Mouse (Mus musculus): Measurements from ENCODE around the gene Dll3. TPM values are rescaled to one million over a fixed set of nuclear protein-coding genes. Genes with fewer than 3 reads are reported as not detected.

Gene Dll3
- polyA plus RNA-seq, 1 experiment from 2014 or later, result 2.3 TPM

DNA sequence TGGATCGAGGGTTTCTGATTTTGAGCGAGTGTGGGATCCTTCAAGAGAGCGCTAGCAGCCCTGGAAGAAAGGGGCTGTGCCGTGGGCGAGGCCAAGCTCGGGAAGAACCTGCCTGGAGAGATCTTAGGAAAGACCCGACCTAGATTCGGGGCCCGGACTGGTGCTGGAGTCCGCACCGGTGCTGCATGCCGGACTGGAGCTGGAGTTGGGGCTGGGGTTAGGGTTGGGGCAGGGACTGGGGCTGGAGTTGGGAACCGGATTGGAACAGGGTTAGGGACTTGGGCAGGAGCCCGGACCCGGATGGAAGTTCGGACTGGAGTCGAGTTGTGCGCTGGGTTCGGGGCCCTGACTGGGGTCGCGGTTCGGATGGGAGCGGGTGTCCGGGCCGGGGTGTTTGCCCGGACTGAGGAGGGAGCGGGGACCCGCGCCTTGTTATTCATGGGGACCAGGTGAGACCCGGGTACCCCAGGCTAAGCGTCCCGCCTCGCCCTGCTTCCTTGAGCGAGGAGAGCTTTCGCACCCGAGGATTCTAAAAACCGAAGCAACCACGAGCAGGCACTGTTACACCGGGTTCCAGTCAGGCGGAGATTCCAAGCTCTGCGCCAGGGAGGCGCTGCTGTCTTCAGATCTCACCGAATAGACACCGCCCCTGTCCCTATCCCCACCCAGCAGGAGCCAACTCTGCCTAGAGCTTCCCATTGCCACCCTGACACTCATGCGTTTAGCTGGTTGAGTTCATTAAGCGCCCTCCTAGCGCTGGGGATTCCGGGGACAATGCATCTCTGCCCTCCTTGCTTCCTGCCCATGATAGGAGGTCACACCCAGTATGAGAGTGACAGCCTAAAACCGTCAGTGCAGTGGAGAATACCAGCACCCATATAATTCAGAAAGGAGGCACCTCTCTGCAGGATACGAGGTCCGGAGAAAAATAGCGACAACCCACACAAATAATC is 11.1 kb downstream of the Dll3 start, which contains the start of gene Selenov:
TSS of gene Selenov (minus strand) at position 549 of the 953 bp plus-strand sequence.
- Histone ChIP-seq H3K9me3 (replicated peaks) (no peaks in the 10 kb centered on the region), H3K27me3 (ENCODE audit: low read depth, poor library complexity, severe bottlenecking) (peaks cover 94% of the 10 kb centered on the region), H3K27ac (no peak within 1 kb of the TSS), H3K4me3 (peak within 1 kb of the TSS; percentile 44), H3K4me1 (peaks cover 25% of the 10 kb centered on the region), H3K36me3 (no peaks in the 10 kb centered on the region)
- under 1% methylated on average over 52 of the region's 52 CpGs for WGBS
- peak; percentile 55 for DNase-seq (ENCODE audit: low spot score)

DNA sequence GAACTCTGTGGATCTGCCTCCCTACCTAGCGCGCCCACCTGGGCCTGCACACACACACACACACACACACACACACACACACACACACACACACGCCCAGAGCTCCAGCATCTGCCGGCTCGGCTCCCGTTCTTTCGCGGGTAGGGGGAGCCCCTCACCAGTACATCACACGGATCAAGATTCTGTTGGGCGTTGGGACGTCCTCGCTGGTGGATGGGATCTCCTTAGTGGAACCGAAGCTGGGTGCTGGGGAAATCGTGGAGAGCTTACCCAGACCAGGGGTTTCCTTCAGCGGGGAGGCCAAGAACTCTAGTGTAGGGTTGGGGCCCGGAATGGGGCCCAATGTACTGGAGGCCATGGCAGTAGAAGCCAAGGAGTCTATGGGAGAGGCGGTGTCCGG is 11.9 kb downstream of the Dll3 start:
- WGBS, result under 1% methylated on average over 18 of the region's 18 CpGs
- Histone ChIP-seq H3K27me3 (ENCODE audit: low read depth, poor library complexity, severe bottlenecking) (peaks cover 86% of the 10 kb centered on the region), H3K36me3 (no peaks in the 10 kb centered on the region), H3K27ac (no peak overlapping the region), H3K9me3 (replicated peaks) (no peaks in the 10 kb centered on the region), H3K4me1 (peaks cover 25% of the 10 kb centered on the region), H3K4me3 (peak overlapping the region; percentile 44)
- peak; percentile 46 for DNase-seq (ENCODE audit: low spot score)

DNA sequence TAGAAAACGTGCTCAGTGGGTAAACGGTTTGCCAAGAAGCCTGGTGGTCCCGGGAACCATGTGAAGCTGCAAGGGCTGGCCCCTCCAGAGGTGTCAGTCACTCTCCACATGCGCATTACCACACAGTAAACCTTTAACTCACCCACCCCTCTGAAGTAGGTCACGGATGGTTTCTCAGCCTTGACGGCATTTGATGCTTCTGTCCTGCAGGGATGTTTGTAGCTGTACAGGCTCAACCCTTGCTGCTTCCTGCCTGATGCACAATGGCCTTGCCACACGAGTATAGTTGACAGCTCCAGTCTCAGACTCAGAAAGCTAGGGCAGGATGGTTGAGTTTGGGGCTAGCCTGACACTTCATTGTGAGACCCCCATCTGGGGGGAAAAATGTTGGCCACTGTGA is 21.4 kb downstream of the Dll3 start:
- WGBS, result 75% methylated on average over 7 of the region's 7 CpGs
- H3K27ac ChIP-seq, result no peak overlapping the region
- no peaks in the 10 kb centered on the region for H3K36me3 ChIP-seq
- no peaks in the 10 kb centered on the region for H3K9me3 ChIP-seq (replicated peaks)
- no peaks in the 10 kb centered on the region for H3K27me3 ChIP-seq (ENCODE audit: low read depth, poor library complexity, severe bottlenecking)
- H3K4me3 ChIP-seq, result no peak overlapping the region
- DNase-seq (ENCODE audit: low spot score), result no peak
- H3K4me1 ChIP-seq, result peaks cover 7% of the 10 kb centered on the region

DNA sequence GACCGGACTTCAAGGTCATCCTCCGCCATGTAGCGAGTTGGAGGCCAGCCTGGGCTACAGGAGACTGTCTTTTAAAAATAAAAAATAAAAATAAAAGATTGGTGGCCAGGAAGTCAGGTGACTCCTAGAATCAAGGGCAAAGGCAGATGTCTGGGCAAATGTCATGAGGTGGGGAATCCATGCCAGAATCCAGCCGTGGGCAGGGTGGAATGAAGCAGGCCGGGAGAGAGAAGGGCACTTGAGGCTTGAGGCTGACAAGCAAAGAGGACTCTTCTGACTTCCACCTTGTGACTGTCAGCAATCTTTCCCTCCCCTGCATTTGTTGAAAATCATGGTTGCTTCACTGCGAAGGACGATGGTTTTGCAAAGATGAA is 23.8 kb downstream of the Dll3 start:
- WGBS, result 85% methylated on average over 7 of the region's 7 CpGs
- H3K27me3 ChIP-seq (ENCODE audit: low read depth, poor library complexity, severe bottlenecking), result no peaks in the 10 kb centered on the region
- no peaks in the 10 kb centered on the region for H3K9me3 ChIP-seq (replicated peaks)

DNA sequence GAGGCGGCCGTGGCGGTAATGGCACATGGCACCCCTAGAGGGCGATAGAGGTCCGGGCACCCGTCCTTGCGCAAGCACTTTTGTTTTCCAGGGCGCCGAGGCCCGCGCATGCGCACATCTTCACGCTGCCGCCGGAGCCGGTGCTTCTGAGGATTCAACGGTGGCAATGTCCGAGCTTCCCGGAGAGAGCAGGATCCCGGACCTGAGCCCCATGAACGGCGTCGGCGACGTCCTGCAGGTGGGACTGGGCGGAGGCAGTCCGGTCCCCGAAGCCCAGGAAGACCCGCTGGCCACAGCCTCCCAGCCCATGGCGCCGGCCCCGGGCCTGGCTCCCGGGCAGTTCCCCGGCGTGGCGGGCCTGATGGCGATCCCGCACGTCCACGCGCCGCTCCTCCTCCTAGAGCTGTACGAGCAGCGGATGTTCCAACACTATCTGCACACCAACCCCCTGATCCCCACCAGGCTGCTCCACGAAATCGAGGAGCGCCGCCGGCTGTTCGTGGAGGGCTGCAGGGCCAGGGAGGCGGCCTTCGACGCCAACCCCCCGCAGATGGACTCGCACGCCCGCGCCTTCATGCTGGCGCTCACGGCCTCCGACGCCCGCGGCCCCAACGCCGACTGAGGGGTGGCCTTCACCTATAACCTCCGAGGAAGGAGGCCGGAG is 24.3 kb downstream of the Dll3 start, which contains the start of gene Eid2b:
TSS of gene Eid2b (plus strand) at position 125 of the 664 bp plus-strand sequence.
- Histone ChIP-seq H3K4me3 (peak within 1 kb of the TSS; percentile 67), H3K27ac (peak within 1 kb of the TSS; percentile 93), H3K36me3 (peaks cover 11% of the 10 kb centered on the region), H3K9me3 (replicated peaks) (no peaks in the 10 kb centered on the region), H3K4me1 (peaks cover 7% of the 10 kb centered on the region), H3K27me3 (ENCODE audit: low read depth, poor library complexity, severe bottlenecking) (no peaks in the 10 kb centered on the region)
- peak; percentile 98 for DNase-seq (ENCODE audit: low spot score)
- 3% methylated on average over 68 of the region's 68 CpGs for WGBS

More for the DNA sequence above, 23.8 kb downstream of the Dll3 start:
- peaks cover 7% of the 10 kb centered on the region for H3K4me1 ChIP-seq
- peaks cover 5% of the 10 kb centered on the region; the same call in 1 of the 2 replicates for H3K36me3 ChIP-seq
- H3K27ac ChIP-seq, result peak overlapping the region; percentile 93
- no peak for DNase-seq (ENCODE audit: low spot score)
- peak overlapping the region; percentile 67 for H3K4me3 ChIP-seq

DNA sequence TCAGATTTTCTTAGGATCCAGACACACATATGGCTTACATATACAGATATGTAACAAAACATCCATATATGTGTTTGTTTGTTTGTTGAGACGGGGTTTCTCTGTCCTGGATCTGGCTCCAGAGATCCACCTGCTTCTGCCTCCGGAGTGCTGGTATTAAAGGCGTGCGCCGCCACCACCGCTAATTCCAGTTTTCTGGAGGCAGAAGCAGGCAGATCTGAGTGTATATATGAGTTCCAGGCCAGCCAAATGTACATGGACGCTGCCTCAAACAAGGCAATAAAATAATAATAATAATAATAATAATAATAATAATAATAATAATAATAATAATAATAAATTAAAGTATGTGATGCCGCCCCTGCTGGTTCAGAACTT is 24.8 kb downstream of the Dll3 start:
- Histone ChIP-seq H3K27ac (no peak overlapping the region), H3K9me3 (replicated peaks) (no peaks in the 10 kb centered on the region), H3K4me1 (peaks cover 7% of the 10 kb centered on the region), H3K36me3 (peaks cover 16% of the 10 kb centered on the region), H3K27me3 (ENCODE audit: low read depth, poor library complexity, severe bottlenecking) (no peaks in the 10 kb centered on the region), H3K4me3 (no peak overlapping the region)
- 58% methylated on average over 8 of the region's 8 CpGs for WGBS
- no peak for DNase-seq (ENCODE audit: low spot score)

DNA sequence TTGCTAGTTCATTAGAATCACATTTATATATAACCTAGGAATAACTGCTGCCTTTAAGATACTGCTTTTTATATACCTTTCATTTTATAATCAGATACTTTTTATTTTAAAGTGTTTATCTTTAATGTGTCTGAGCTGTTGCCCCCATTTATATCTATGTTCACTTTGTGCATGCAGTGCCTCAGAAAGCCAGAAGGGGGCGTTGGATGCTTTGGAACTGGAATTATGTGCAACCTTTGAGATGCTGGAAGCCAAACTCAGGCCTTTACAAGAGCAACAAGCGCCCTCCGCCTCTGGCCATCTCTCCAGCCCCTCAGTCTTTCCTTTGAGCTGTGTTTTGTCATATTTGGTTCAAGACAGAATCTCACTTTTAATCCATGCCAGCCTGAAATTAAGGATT is 30.3 kb downstream of the Dll3 start:
- DNase-seq (ENCODE audit: low spot score), result no peak
- no peaks in the 10 kb centered on the region for H3K9me3 ChIP-seq (replicated peaks)
- WGBS, result 71% methylated on average over 3 of the region's 3 CpGs
- H3K4me3 ChIP-seq, result no peak overlapping the region
- H3K27ac ChIP-seq, result no peak overlapping the region
- H3K27me3 ChIP-seq (ENCODE audit: low read depth, poor library complexity, severe bottlenecking), result no peaks in the 10 kb centered on the region
- peaks cover 45% of the 10 kb centered on the region for H3K36me3 ChIP-seq
- H3K4me1 ChIP-seq, result peaks cover 9% of the 10 kb centered on the region

DNA sequence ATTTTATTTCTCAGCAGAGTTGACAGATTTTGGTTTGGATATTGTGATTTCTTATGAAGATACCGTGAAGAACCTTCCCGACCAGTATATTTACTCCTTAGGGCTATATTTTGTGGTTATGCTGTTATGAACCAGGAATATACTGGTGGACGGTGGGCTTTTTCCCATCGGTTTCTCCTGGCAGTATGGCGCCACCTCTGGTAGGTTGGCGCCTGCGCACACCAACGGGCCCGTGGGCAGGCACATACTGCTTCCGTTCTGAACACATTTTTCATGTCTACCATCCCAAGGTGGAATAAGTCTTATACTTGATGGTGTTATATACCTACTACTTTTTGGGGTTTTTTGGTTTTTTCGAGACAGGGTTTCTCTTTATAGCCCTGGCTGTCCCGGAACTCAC is 32.7 kb downstream of the Dll3 start:
- no peaks in the 10 kb centered on the region for H3K27me3 ChIP-seq (ENCODE audit: low read depth, poor library complexity, severe bottlenecking)
- WGBS, result 91% methylated on average over 12 of the region's 12 CpGs
- H3K9me3 ChIP-seq (replicated peaks), result no peaks in the 10 kb centered on the region
- no peak overlapping the region for H3K27ac ChIP-seq
- H3K4me3 ChIP-seq, result peak overlapping the region; percentile 15; the same call in 1 of the 2 replicates
- peaks cover 9% of the 10 kb centered on the region for H3K4me1 ChIP-seq
- peaks cover 45% of the 10 kb centered on the region for H3K36me3 ChIP-seq
- DNase-seq (ENCODE audit: low spot score), result no peak

DNA sequence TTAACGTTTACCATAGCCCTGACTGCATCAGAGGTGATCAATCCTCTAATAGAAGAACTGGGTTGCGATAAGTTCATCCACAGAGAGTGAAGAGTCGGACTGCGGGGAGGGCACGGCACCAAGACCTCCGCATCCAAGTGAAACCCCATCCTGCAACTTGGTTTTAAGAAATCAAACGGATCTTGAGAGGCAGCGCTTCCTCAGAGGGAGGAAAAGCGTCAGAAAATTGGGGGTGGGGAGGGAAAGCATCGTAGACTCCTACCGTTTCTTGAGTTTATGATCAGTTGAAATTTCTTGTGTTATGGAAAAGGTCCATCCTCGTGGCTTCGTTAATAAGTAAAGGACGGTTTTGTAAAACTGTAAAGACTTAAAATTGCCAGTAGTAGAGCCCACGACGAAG is 33.5 kb downstream of the Dll3 start:
- H3K27ac ChIP-seq, result peak overlapping the region; percentile 98
- peaks cover 9% of the 10 kb centered on the region for H3K4me1 ChIP-seq
- WGBS, result 31% methylated on average over 16 of the region's 16 CpGs
- DNase-seq (ENCODE audit: low spot score), result no peak
- peaks cover 43% of the 10 kb centered on the region for H3K36me3 ChIP-seq
- no peaks in the 10 kb centered on the region for H3K9me3 ChIP-seq (replicated peaks)
- peak overlapping the region; percentile 90 for H3K4me3 ChIP-seq
- H3K27me3 ChIP-seq (ENCODE audit: low read depth, poor library complexity, severe bottlenecking), result no peaks in the 10 kb centered on the region

DNA sequence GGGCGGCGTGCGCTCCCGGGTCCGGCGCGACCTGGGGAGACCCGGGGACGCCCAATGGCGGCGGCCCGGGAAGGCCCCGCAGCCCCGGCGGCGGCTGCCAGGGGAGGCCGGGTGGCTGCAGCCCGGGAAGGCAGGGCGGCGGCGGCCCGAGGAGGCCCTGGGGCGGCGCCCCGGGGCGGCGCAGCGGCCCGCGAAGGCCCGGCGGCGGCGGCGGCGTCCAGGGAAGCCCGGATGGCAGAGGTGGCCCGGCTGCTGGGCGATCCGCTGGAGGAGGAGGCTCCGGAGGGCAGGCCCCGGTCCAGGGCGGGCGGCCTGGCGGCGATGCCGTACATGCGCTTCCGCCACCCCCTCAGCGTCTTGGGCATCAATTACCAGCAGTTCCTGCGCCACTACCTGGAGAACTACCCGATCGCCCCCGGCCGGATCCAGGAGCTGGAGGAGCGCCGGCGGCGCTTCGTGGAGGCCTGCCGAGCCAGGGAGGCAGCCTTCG is 34.0 kb downstream of the Dll3 start:
- Histone ChIP-seq H3K27ac (peak overlapping the region; percentile 98), H3K4me1 (peaks cover 9% of the 10 kb centered on the region), H3K27me3 (ENCODE audit: low read depth, poor library complexity, severe bottlenecking) (no peaks in the 10 kb centered on the region), H3K9me3 (replicated peaks) (no peaks in the 10 kb centered on the region), H3K36me3 (peaks cover 38% of the 10 kb centered on the region), H3K4me3 (peak overlapping the region; percentile 90)
- WGBS, result 1% methylated on average over 61 of the region's 62 CpGs
- DNase-seq (ENCODE audit: low spot score), result peak; percentile 81

DNA sequence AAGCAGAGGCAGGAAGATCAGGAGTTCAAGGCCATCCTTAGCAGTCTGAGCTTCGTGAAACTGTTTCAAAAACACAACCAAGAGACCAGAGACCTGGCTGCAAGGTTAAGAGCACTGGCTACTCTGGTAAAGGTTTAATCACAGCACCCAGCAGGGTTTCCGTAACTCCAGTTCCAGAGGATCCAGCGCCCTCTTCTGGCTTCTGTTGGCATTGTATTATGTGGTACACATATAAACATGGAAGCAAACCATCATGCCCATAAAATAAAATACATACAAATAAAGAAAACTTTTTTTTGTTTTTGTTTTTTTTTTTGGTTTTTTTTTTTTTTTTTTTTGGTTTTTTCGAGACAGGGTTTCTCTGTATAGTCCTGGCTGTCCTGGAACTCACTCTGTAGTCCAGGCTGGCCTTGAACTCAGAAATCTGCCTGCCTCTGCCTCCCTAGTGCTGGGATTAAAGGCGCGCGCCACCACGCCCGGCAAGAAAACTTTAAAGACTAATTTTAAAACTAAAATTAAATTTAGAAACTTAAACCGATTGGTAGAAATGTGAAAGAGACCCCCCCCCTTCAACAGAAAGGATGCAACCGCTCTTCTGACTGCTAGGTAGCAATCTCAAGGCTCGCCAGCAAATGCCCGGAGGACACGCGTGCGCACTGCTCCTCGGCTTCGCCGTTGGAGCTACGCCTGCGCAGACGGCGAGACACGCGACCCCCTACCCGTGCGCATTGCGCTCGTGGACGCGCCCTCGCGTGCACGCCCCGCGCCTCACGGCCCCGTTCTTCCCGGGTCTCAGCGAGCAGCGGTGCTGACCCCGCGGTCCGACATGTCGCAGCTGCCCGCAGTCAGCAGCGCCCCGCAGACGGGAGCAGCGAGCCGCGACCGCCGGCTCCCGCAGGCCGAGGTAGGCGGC is 34.7 kb downstream of the Dll3 start, which contains the start of gene Eid2:
TSS of gene Eid2 (plus strand) at position 753 of the 913 bp plus-strand sequence.
- no peaks in the 10 kb centered on the region for H3K9me3 ChIP-seq (replicated peaks)
- H3K4me3 ChIP-seq, result peak within 1 kb of the TSS; percentile 90
- peaks cover 9% of the 10 kb centered on the region for H3K4me1 ChIP-seq
- DNase-seq (ENCODE audit: low spot score), result peak; percentile 90
- H3K27me3 ChIP-seq (ENCODE audit: low read depth, poor library complexity, severe bottlenecking), result no peaks in the 10 kb centered on the region
- H3K36me3 ChIP-seq, result peaks cover 31% of the 10 kb centered on the region
- peak within 1 kb of the TSS; percentile 98 for H3K27ac ChIP-seq
- WGBS, result 7% methylated on average over 57 of the region's 57 CpGs

DNA sequence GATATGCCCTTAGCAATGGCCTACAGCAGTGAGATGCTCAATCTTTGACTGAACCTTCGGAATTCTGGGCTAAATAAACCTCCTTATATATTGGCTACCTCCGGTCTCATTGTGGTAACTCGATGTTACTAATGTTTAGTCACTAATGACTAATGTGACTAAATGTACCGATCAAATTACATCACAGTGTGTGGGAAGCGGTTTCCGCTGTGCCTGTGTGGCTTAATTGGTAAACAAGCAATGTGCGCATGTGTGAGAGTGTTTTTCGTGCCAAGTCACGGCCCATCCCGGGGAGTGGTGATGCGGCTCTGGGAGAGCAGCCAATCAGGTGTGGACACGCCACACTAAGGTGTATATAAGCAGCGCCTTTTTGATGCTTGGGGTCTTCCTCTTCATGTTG is 36.6 kb downstream of the Dll3 start:
- whole genome bisulfite sequencing, result 93% methylated on average over 13 of the region's 13 CpGs
- peaks cover 14% of the 10 kb centered on the region for H3K36me3 ChIP-seq

More for the DNA sequence above, 36.6 kb downstream of the Dll3 start:
- no peak overlapping the region for H3K4me3 ChIP-seq
- H3K27ac ChIP-seq, result no peak overlapping the region
- no peak for DNase-seq (ENCODE audit: low spot score)
- no peaks in the 10 kb centered on the region for H3K9me3 ChIP-seq (replicated peaks)
- H3K4me1 ChIP-seq, result peaks cover 9% of the 10 kb centered on the region
- H3K27me3 ChIP-seq (ENCODE audit: low read depth, poor library complexity, severe bottlenecking), result no peaks in the 10 kb centered on the region

Measured in limb, embryonic 10.5 days (tissue).